Comparison of ENCODE assay signal across 8 mouse cellular contexts in genomic region chr19:47168793-47169412, GRCm38 (mm10). TPM values are rescaled to one million over a fixed set of nuclear protein-coding genes. Genes with fewer than 3 reads are reported as not detected.
DNase-seq lines count a peak whose midpoint lies in the region; ATAC-seq and TF ChIP-seq lines count a peak whose summit lies in the region.

No protein-coding gene starts in this region.

- no peaks in the 10 kb centered on the region for H3K27me3 ChIP-seq in forebrain, embryonic 14.5 days (replicated peaks; ENCODE audit: control insufficient read depth, insufficient read depth, low read length)
- H3K27me3 ChIP-seq in liver, embryonic 15.5 days, result peaks cover 6% of the 10 kb centered on the region
- H3K27me3 ChIP-seq in stomach, postnatal 0 days (ENCODE audit: control insufficient read depth, insufficient read depth, low read length), result no peaks in the 10 kb centered on the region

- H3K4me2 ChIP-seq in forebrain, embryonic 14.5 days (ENCODE audit: low read length), result 0 out of 2 replicates have a peak overlapping the region, but pooled peaks have one; percentile 16
- H3K4me2 ChIP-seq in liver, embryonic 15.5 days, result peak overlapping the region; percentile 57
- H3K4me2 ChIP-seq in stomach, postnatal 0 days (replicated peaks; ENCODE audit: low read depth), result peak overlapping the region; percentile 44

- H3K9ac ChIP-seq in forebrain, embryonic 14.5 days (ENCODE audit: low read length), result no peak overlapping the region
- no peak overlapping the region for H3K9ac ChIP-seq in liver, embryonic 15.5 days
- no peak overlapping the region for H3K9ac ChIP-seq in stomach, postnatal 0 days (ENCODE audit: low read length)

- H3K36me3 ChIP-seq in forebrain, embryonic 14.5 days (ENCODE audit: control insufficient read depth, insufficient read depth, low read length), result no peaks in the 10 kb centered on the region
- H3K36me3 ChIP-seq in liver, embryonic 15.5 days (replicated peaks), result no peaks in the 10 kb centered on the region
- H3K36me3 ChIP-seq in stomach, postnatal 0 days (ENCODE audit: control insufficient read depth, insufficient read depth, low read length), result no peaks in the 10 kb centered on the region

- peak; percentile 90 for TF ChIP-seq CTCF in stomach, postnatal 0 days (IDR thresholded peaks at IDR 0.05; ENCODE audit: low read depth)

- intact Hi-C loops in heart, postnatal 10 days (cut with DNase I), result loop anchor here (1.0 kb wide), 1 partner anchor 48 kb away; no protein-coding TSS in a partner anchor

- no peak overlapping the region for H3K4me3 ChIP-seq in forebrain, embryonic 14.5 days (ENCODE audit: low read depth, low read length)
- H3K4me3 ChIP-seq in liver, embryonic 15.5 days (replicated peaks), result peak overlapping the region; percentile 12; the same call in 1 of the 2 replicates
- H3K4me3 ChIP-seq in stomach, postnatal 0 days (ENCODE audit: low read depth, low read length), result peak overlapping the region; percentile 17; the same call in 1 of the 2 replicates

- no peak for TF ChIP-seq EP300 in stomach, postnatal 0 days (optimal IDR thresholded peaks at IDR 0.05)

- no peaks in the 10 kb centered on the region for H3K4me1 ChIP-seq in forebrain, embryonic 14.5 days (ENCODE audit: control insufficient read depth, insufficient read depth, low read length)
- H3K4me1 ChIP-seq in liver, embryonic 15.5 days (replicated peaks), result 0 out of 2 replicates have a peak, but pooled peaks cover 3% of the 10 kb centered on the region
- 0 out of 2 replicates have a peak, but pooled peaks cover 2% of the 10 kb centered on the region for H3K4me1 ChIP-seq in stomach, postnatal 0 days (replicated peaks; ENCODE audit: control insufficient read depth, insufficient read depth)

- peak; percentile 48; the same call in 1 of the 2 replicates for ATAC-seq in forebrain, embryonic 14.5 days
- ATAC-seq in liver, embryonic 15.5 days (ENCODE audit: insufficient read depth), result no peak
- ATAC-seq in stomach, postnatal 0 days (ENCODE audit: low FRiP score, low TSS enrichment), result peak; percentile 68

- no peaks in the 10 kb centered on the region for H3K9me3 ChIP-seq in forebrain, embryonic 14.5 days (replicated peaks; ENCODE audit: control insufficient read depth, low read length)
- H3K9me3 ChIP-seq in liver, embryonic 15.5 days (replicated peaks), result no peaks in the 10 kb centered on the region
- no peaks in the 10 kb centered on the region for H3K9me3 ChIP-seq in stomach, postnatal 0 days (ENCODE audit: control insufficient read depth, low read length)

- H3K27ac ChIP-seq in forebrain, embryonic 14.5 days (ENCODE audit: low read depth, low read length), result no peak overlapping the region
- no peak overlapping the region for H3K27ac ChIP-seq in liver, embryonic 15.5 days (replicated peaks)
- H3K27ac ChIP-seq in stomach, postnatal 0 days (replicated peaks), result no peak overlapping the region

- DNase-seq in ES-CJ7 (ENCODE audit: low read depth, low spot score), result peak; percentile 85
- peak; percentile 79 for DNase-seq in cerebellum, adult 11 months
- peak; percentile 89 for DNase-seq in forebrain, embryonic 14.5 days (ENCODE audit: low spot score)
- DNase-seq in heart, postnatal 10 days, result peak; percentile 88 to 93
- DNase-seq in kidney, postnatal 36 days, result peak; percentile 88 to 95
- peak; percentile 83 for DNase-seq in neural tube, embryonic 10.5 days (ENCODE audit: extremely low spot score, low spot score)
- peak; percentile 83 for DNase-seq in stomach, postnatal 0 days (ENCODE audit: low spot score)

- WGBS in forebrain, embryonic 14.5 days, result 23% methylated on average over 11 of the region's 11 CpGs
- WGBS in liver, embryonic 15.5 days (ENCODE audit: insufficient replicate concordance), result 15% methylated on average over 11 of the region's 11 CpGs
- 23% methylated on average over 11 of the region's 11 CpGs for WGBS in stomach, postnatal 0 days

RNA-seq across cellular contexts. Expression of gene Neurl1a, which starts 9.7 kb away (rescaled TPM):
- polyA plus RNA-seq in forebrain, embryonic 14.5 days (2014; fragmentation: Nextera tagmentation; extraction: Ambion mirVana), result 3.7 and 6.4 TPM in 2 replicates
- total RNA-seq in heart, postnatal 10 days (2021), result 1 to 10 TPM in 1 of 2 experiments, under 1 TPM in 1; 0.60 to 1.1 TPM
- polyA plus RNA-seq in liver, embryonic 15.5 days (2015; fragmentation: Nextera tagmentation; extraction: Ambion mirVana), result 1.1 and 1.5 TPM in 2 replicates
- 3.9 TPM in 2 replicates for polyA plus RNA-seq in stomach, postnatal 0 days (2015; fragmentation: Nextera tagmentation; extraction: Ambion mirVana)

RNA-seq across cellular contexts. Expression of gene Calhm3, which starts 11.3 kb away (rescaled TPM):
- polyA plus RNA-seq in forebrain, embryonic 14.5 days (2014; fragmentation: Nextera tagmentation; extraction: Ambion mirVana), result not detected in 2 replicates
- not detected for total RNA-seq in heart, postnatal 10 days (2021)
- polyA plus RNA-seq in liver, embryonic 15.5 days (2015; fragmentation: Nextera tagmentation; extraction: Ambion mirVana), result not detected in 2 replicates
- not detected in 2 replicates for polyA plus RNA-seq in stomach, postnatal 0 days (2015; fragmentation: Nextera tagmentation; extraction: Ambion mirVana)

RNA-seq across cellular contexts. Expression of gene Calhm1, which starts 24.8 kb away (rescaled TPM):
- not detected in 2 replicates for polyA plus RNA-seq in forebrain, embryonic 14.5 days (2014; fragmentation: Nextera tagmentation; extraction: Ambion mirVana)
- total RNA-seq in heart, postnatal 10 days (2021), result not detected
- polyA plus RNA-seq in liver, embryonic 15.5 days (2015; fragmentation: Nextera tagmentation; extraction: Ambion mirVana), result not detected in 2 replicates
- not detected in 2 replicates for polyA plus RNA-seq in stomach, postnatal 0 days (2015; fragmentation: Nextera tagmentation; extraction: Ambion mirVana)

RNA-seq across cellular contexts. Expression of gene Calhm2, which starts 30.8 kb away (rescaled TPM):
- polyA plus RNA-seq in forebrain, embryonic 14.5 days (2014; fragmentation: Nextera tagmentation; extraction: Ambion mirVana), result 0.69 and 0.83 TPM in 2 replicates
- 1 to 10 TPM; 4.4 to 4.5 TPM for total RNA-seq in heart, postnatal 10 days (2021)
- polyA plus RNA-seq in liver, embryonic 15.5 days (2015; fragmentation: Nextera tagmentation; extraction: Ambion mirVana), result 2.1 and 2.2 TPM in 2 replicates
- 3.9 and 4.3 TPM in 2 replicates for polyA plus RNA-seq in stomach, postnatal 0 days (2015; fragmentation: Nextera tagmentation; extraction: Ambion mirVana)
